ENCODE assay signal across 8 mouse cellular contexts in genomic region chr10:53629247-53629917, GRCm38 (mm10). TPM values are rescaled to one million over a fixed set of nuclear protein-coding genes. Genes with fewer than 3 reads are reported as not detected.
DNase-seq lines count a peak whose midpoint lies in the region; ATAC-seq and TF ChIP-seq lines count a peak whose summit lies in the region.

No protein-coding gene starts in this region.

- ATAC-seq in activated CD4-positive, CD25-positive, alpha-beta regulatory T cell, adult 4 months = peak; percentile 69
- peak; percentile 78 for ATAC-seq in inflammation-experienced regulatory T-cells, adult 6 months
- ATAC-seq in megakaryocyte-erythroid progenitor cell, adult 5-6 weeks (replicated peaks; ENCODE audit: low FRiP score, low TSS enrichment, poor library complexity, severe bottlenecking) = peak; percentile 80

- TF ChIP-seq CTCF in cortical plate, adult 2 months (IDR thresholded peaks at IDR 0.05; ENCODE audit: extremely low read depth, insufficient read depth, low read length) = no peak

- peak overlapping the region; percentile 62 for H3K27ac ChIP-seq in cortical plate, adult 2 months (ENCODE audit: insufficient read depth, low read length)

- intact Hi-C loops in left cerebral cortex, postnatal 10 days (cut with DNase I) = no loop called here

- DNase-seq in gastrocnemius, postnatal 10 days = peak; percentile 90
- DNase-seq in left cerebral cortex, postnatal 10 days (ENCODE audit: extremely low spot score in 1 of 2, low spot score in 2 of 2) = peak; percentile 79 to 93
- peak; percentile 90 for DNase-seq in right cerebral cortex, postnatal 25 days
- peak; percentile 87 to 92 for DNase-seq in urinary bladder, postnatal 4 days (ENCODE audit: low spot score in 2 of 2)

- H3K4me3 ChIP-seq in cortical plate, adult 2 months (ENCODE audit: insufficient read depth, low read length) = peak overlapping the region; percentile 81

- no peaks in the 10 kb centered on the region for H3K4me1 ChIP-seq in cortical plate, adult 2 months (ENCODE audit: control insufficient read depth, insufficient read depth, low read length)

- TF ChIP-seq POLR2A in cortical plate, adult 2 months (IDR thresholded peaks at IDR 0.05; ENCODE audit: extremely low read depth, insufficient read depth, low read length) = peak; percentile 55; the same call in 1 of the 2 replicates

RNA-seq across cellular contexts. Expression of gene Mcm9, which starts 0.9 kb away (rescaled TPM):
- polyA plus RNA-seq in activated CD4-positive, CD25-positive, alpha-beta regulatory T cell, adult 4 months (2017; shearing (Covaris generic)) = 1 to 10 TPM; 3.5 to 5.2 TPM
- 3.8 TPM in 2 replicates for polyA plus RNA-seq in cortical plate, adult 2 months (2012; rRNA removed)
- 1 to 10 TPM; 4.5 to 4.9 TPM for total RNA-seq in gastrocnemius, postnatal 10 days (2021)
- polyA plus RNA-seq in inflammation-experienced regulatory T-cells, adult 6 months (2017; shearing (Covaris generic)) = 1 to 10 TPM; 2.4 to 5.9 (median 4.7) TPM
- 1 to 10 TPM; 7.7 to 7.8 TPM for total RNA-seq in left cerebral cortex, postnatal 10 days (2021)
- total RNA-seq in megakaryocyte-erythroid progenitor cell, adult 5-6 weeks (2014; fragmentation: Nextera tagmentation) = 17.9 and 47.4 TPM in 2 replicates
- 9.3 and 16.5 TPM in 2 replicates for total RNA-seq in megakaryocyte-erythroid progenitor cell, adult 5-6 weeks (2017)

RNA-seq across cellular contexts. Expression of gene Asf1a, which starts 32.8 kb away (rescaled TPM):
- polyA plus RNA-seq in activated CD4-positive, CD25-positive, alpha-beta regulatory T cell, adult 4 months (2017; shearing (Covaris generic)) = 1 to 10 TPM; 7.2 to 9.1 TPM
- polyA plus RNA-seq in cortical plate, adult 2 months (2012; rRNA removed) = 16.8 and 17.0 TPM in 2 replicates
- total RNA-seq in gastrocnemius, postnatal 10 days (2021) = 10 to 100 TPM; 26.0 to 27.3 TPM
- 10 to 100 TPM in 1 of 3 experiments, 1 to 10 TPM in 2; 6.5 to 12.8 (median 8.3) TPM for polyA plus RNA-seq in inflammation-experienced regulatory T-cells, adult 6 months (2017; shearing (Covaris generic))
- total RNA-seq in left cerebral cortex, postnatal 10 days (2021) = 10 to 100 TPM; 23.4 TPM
- total RNA-seq in megakaryocyte-erythroid progenitor cell, adult 5-6 weeks (2014; fragmentation: Nextera tagmentation) = 118 and 119 TPM in 2 replicates
- 67.6 and 127 TPM in 2 replicates for total RNA-seq in megakaryocyte-erythroid progenitor cell, adult 5-6 weeks (2017)

Comparison
In these comparisons a context has a peak if more than half of its experiments do, and no peak if none do; other contexts are left out.
1. Peak in every context shown above with its lines: DNase-seq, ATAC-seq, H3K4me3 ChIP-seq and H3K27ac ChIP-seq.